Mouse (Mus musculus) testis, postnatal 10 days (tissue): Measurements from ENCODE around the gene Fastkd3.

Source experiments
- DNase-seq: peaks from one replicate; pipeline ENCODE4 v3.0.0; 2021; ENCODE audit warnings: low spot score

The Fastkd3 gene

GRCm38 (mm10) chr13:68607652-68608405 is 25.8 kb downstream of the Fastkd3 start:
- no peak for DNase-seq

GRCm38 (mm10) chr13:68622792-68623191 is 40.8 kb downstream of the Fastkd3 start:
- DNase-seq = peak; percentile 47

GRCm38 (mm10) chr13:68627041-68627440 is 45.0 kb downstream of the Fastkd3 start:
- DNase-seq = no peak
